Mouse (Mus musculus) liver, embryonic 14.5 days (tissue): Measurements from ENCODE around the gene Tfpt. TPM values are rescaled to one million over a fixed set of nuclear protein-coding genes. Genes with fewer than 3 reads are reported as not detected.

ENCODE experiments used
- ATAC-seq: fragments of 200-750 bp; cut with Nextera tagmentation; 2 replicates; pipeline ENCODE4 v1.8.0; 2017; ENCODE audit warnings: moderate number of reproducible peaks, mild to moderate bottlenecking, moderate library complexity; ENCODE audit not compliant: insufficient read depth
- DNase-seq, 3 experiments: peaks; one replicate each; pipeline ENCODE4 v3.0.0-alpha.2; 2012 to 2013; ENCODE audit warnings: low read depth in 3 of 3, low spot score in 3 of 3
- H3K27ac ChIP-seq: fragments of 300-500 bp; sonication (generic); 2 replicates; pipeline ENCODE4 v1.5.1; 2014; ENCODE audit warnings: moderate library complexity, mild to moderate bottlenecking, control low read depth, inconsistent platforms
- H3K27me3 ChIP-seq: fragments of 300-500 bp; sonication (generic); 2 replicates; pipeline ENCODE4 v1.6.1; 2014; ENCODE audit warnings: mild to moderate bottlenecking, low read length, moderate library complexity; ENCODE audit not compliant: control insufficient read depth, insufficient read depth
- H3K36me3 ChIP-seq: fragments of 300-500 bp; sonication (generic); replicated peaks from 2 replicates; pipeline ENCODE4 v1.6.1; 2014; ENCODE audit warnings: low read depth; ENCODE audit not compliant: control insufficient read depth, insufficient read depth
- H3K4me1 ChIP-seq, 2 experiments: fragments of 200-500 bp in 1 of 2; fragments of 300-500 bp in 1 of 2; sonication (generic) in 1 of 2; replicated peaks; 2 replicates each; pipeline ENCODE4 v1.6.1; 2012 to 2014; ENCODE audit warnings: antibody characterized with exemption in 1 of 2, inconsistent platforms in 1 of 2, low read length in 1 of 2; ENCODE audit not compliant: control insufficient read depth in 2 of 2, insufficient read depth in 2 of 2
- H3K4me2 ChIP-seq: fragments of 300-500 bp; sonication (generic); 2 replicates; pipeline ENCODE4 v1.6.1; 2014; ENCODE audit warnings: low read depth, mild to moderate bottlenecking, control low read depth, moderate library complexity
- H3K4me3 ChIP-seq, 2 experiments: fragments of 200-500 bp in 1 of 2; fragments of 300-500 bp in 1 of 2; sonication (generic) in 1 of 2; 2 replicates each; pipeline ENCODE4 v1.5.1; 2012 to 2014; ENCODE audit warnings: low read depth in 2 of 2, low read length in 2 of 2, mild to moderate bottlenecking in 2 of 2, control low read depth in 1 of 2, inconsistent platforms in 1 of 2, moderate library complexity in 1 of 2; ENCODE audit not compliant: insufficient read depth in 1 of 2
- H3K9ac ChIP-seq: fragments of 300-500 bp; sonication (generic); replicated peaks from 2 replicates; pipeline ENCODE4 v1.6.1; 2014; ENCODE audit warnings: mild to moderate bottlenecking, control low read depth, moderate library complexity
- H3K9me3 ChIP-seq: fragments of 300-500 bp; sonication (generic); 2 replicates; pipeline ENCODE4 v1.6.1; 2016; ENCODE audit warnings: low read length, mixed read lengths; ENCODE audit not compliant: control insufficient read depth
- CTCF ChIP-seq: IDR thresholded peaks from 2 replicates; pipeline ENCODE4 v1.5.1; 2016; ENCODE audit warnings: antibody characterized with exemption, low read depth, control low read depth
- EP300 ChIP-seq: IDR thresholded peaks from 2 replicates; pipeline ENCODE4 v1.6.1; 2016; ENCODE audit warnings: antibody characterized with exemption, low read depth
- WGBS: fragments of 180-500 bp; shearing (Covaris S2); extraction: QIAGEN DNeasy Blood & Tissue Kit; methylation state at CpG from one replicate; pipeline ENCODE4 v1.1.7; 2014; ENCODE audit not compliant: insufficient replicate concordance; 5-methylcytosine and 5-hydroxymethylcytosine counted together
- polyA plus RNA-seq, 2 experiments: library from polyadenylated mRNA; depleted of rRNA in 1 of 2; stranded (reverse) in 1 of 2; unstranded in 1 of 2; fragments of >200 nt; fragmentation: Nextera tagmentation in 1 of 2; extraction: Ambion mirVana in 1 of 2; gene quantifications; 2 replicates each; pipeline versions ENCODE4 v1.2.1 to v1.2.3; 2012 to 2014

Gene Tfpt
- polyA plus RNA-seq, 2 experiments: 7.7 to 10.7 TPM

GRCm38 (mm10) chr7:3656966-3657365 lies 27.2 kb upstream of the Tfpt start:
- 82% methylated on average over 4 of the region's 4 CpGs for WGBS
- peaks cover 98% of the 10 kb centered on the region for H3K36me3 ChIP-seq

GRCm38 (mm10) chr7:3646641-3647040 lies 16.9 kb upstream of the Tfpt start:
- no peaks in the 10 kb centered on the region for H3K9me3 ChIP-seq
- no peak for TF ChIP-seq CTCF
- no peak for TF ChIP-seq EP300
- ATAC-seq (no peak), DNase-seq (no peak)
- H3K4me2 ChIP-seq: peak overlapping the region; percentile 93
- peaks cover 25% of the 10 kb centered on the region for H3K36me3 ChIP-seq
- H3K27ac ChIP-seq: peak overlapping the region; percentile 13; the same call in 1 of the 2 replicates
- 41% methylated on average over 4 of the region's 4 CpGs for WGBS
- peak overlapping the region; percentile 98 for H3K9ac ChIP-seq
- peaks cover 20 to 25% of the 10 kb centered on the region in 2 experiments for H3K4me1 ChIP-seq
- no peaks in the 10 kb centered on the region for H3K27me3 ChIP-seq
- H3K4me3 ChIP-seq: peak overlapping the region; percentile 86 to 89

More at GRCm38 (mm10) chr7:3656966-3657365, 27.2 kb upstream of the Tfpt start:
- Histone ChIP-seq H3K9me3 (no peaks in the 10 kb centered on the region), H3K4me3 (no peak overlapping the region), H3K27ac (no peak overlapping the region), H3K27me3 (no peaks in the 10 kb centered on the region), H3K4me2 (no peak overlapping the region), H3K9ac (no peak overlapping the region), H3K4me1 (no peaks in the 10 kb centered on the region)
- DNase-seq (no peak), ATAC-seq (no peak)
- no peak for TF ChIP-seq EP300
- TF ChIP-seq CTCF: no peak

GRCm38 (mm10) chr7:3646188-3646587 lies 16.5 kb upstream of the Tfpt start:
- Histone ChIP-seq H3K36me3 (peaks cover 23% of the 10 kb centered on the region), H3K4me1 (peaks cover 20 to 25% of the 10 kb centered on the region in 2 experiments), H3K4me2 (peak overlapping the region; percentile 93), H3K27ac (peak overlapping the region; percentile 93), H3K4me3 (peak overlapping the region; percentile 86 to 89), H3K9me3 (no peaks in the 10 kb centered on the region), H3K9ac (peak overlapping the region; percentile 98), H3K27me3 (no peaks in the 10 kb centered on the region)
- DNase-seq: no peak
- no peak for ATAC-seq
- TF ChIP-seq EP300 (no peak), CTCF (no peak)
- 10% methylated on average over 9 of the region's 9 CpGs for WGBS

GRCm38 (mm10) chr7:3645488-3646025 lies 15.8 kb upstream of the Tfpt start:
- ATAC-seq: no peak
- peaks cover 20 to 25% of the 10 kb centered on the region in 2 experiments for H3K4me1 ChIP-seq
- under 1% methylated on average over 53 of the region's 58 CpGs for WGBS

GRCm38 (mm10) chr7:3644672-3645487 lies 15.2 kb upstream of the Tfpt start, which contains the start of gene Cnot3:
Cnot3 (plus strand) TSS chr7:3645268.
- ATAC-seq (peak; percentile 96), DNase-seq (peak; percentile 99)
- Histone ChIP-seq H3K9me3 (no peaks in the 10 kb centered on the region), H3K4me1 (peaks cover 20 to 25% of the 10 kb centered on the region in 2 experiments), H3K9ac (peak within 1 kb of the TSS; percentile 98), H3K27ac (peak within 1 kb of the TSS; percentile 93), H3K27me3 (no peaks in the 10 kb centered on the region), H3K4me2 (peak within 1 kb of the TSS; percentile 93), H3K4me3 (peak within 1 kb of the TSS; percentile 86 to 89), H3K36me3 (peaks cover 20% of the 10 kb centered on the region)
- under 1% methylated on average over 50 of the region's 58 CpGs for WGBS
- TF ChIP-seq EP300 (peak; percentile 61), CTCF (no peak)

More at GRCm38 (mm10) chr7:3645488-3646025, 15.8 kb upstream of the Tfpt start:
- Histone ChIP-seq H3K27me3 (no peaks in the 10 kb centered on the region), H3K4me2 (peak overlapping the region; percentile 93), H3K9ac (peak overlapping the region; percentile 98), H3K36me3 (peaks cover 22% of the 10 kb centered on the region), H3K9me3 (no peaks in the 10 kb centered on the region), H3K27ac (peak overlapping the region; percentile 93), H3K4me3 (peak overlapping the region; percentile 86 to 89)
- DNase-seq: no peak
- TF ChIP-seq EP300 (no peak), CTCF (no peak)
